Mouse (Mus musculus) small intestine, adult 2 months (tissue): ENCODE measurements around the gene Rarres2.

ENCODE experiments used
- CTCF ChIP-seq: fragments of 200-500 bp; IDR thresholded peaks from 2 replicates; pipeline ENCODE4 v1.5.1; 2012; ENCODE audit warnings: low read depth, mild to moderate bottlenecking, control low read depth, inconsistent platforms, low read length, moderate library complexity, mixed read lengths; ENCODE audit not compliant: insufficient replicate concordance, insufficient read length; ENCODE audit errors: extremely low read depth
- POLR2A ChIP-seq: fragments of 200-500 bp; IDR thresholded peaks from 2 replicates; pipeline ENCODE4 v1.6.1; 2012; ENCODE audit warnings: low read depth, mild to moderate bottlenecking, control low read depth, inconsistent platforms, low read length, moderate library complexity

DNA sequence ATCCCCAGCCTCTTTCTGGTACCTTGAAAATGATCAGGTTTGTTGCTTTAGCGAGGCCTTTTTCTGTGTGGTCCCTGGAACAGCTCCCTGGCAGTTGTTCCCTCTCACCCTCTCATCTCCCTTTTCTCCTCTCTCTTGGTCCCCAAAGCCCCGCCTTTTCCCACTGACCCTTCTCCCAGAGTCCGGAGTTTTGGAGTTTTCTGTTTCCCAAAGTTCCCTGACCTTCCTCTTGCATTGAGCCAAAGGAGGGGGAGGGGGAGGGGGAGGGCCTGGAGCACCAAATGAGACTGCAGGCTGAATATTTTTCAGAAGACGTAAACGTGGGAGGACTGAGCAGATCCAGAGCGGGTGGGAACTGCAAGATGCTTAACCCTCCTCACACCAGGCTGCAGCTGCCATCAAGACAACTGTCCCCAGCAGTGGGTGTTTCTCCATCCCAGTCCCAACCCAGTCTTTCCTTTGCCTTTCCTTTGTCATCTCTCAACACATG, at the start of gene Rarres2:
- no peak for TF ChIP-seq CTCF
- peak; percentile 35; the same call in 1 of the 2 replicates for TF ChIP-seq POLR2A
